Mouse (Mus musculus): ENCODE measurements around the gene D11Wsu47e.
"Not testable (repeated sequence)": the region's sequence is repeated elsewhere in the genome, so short reads cannot be mapped to it uniquely, and the experiment has no call there.

D11Wsu47e gene

DNA sequence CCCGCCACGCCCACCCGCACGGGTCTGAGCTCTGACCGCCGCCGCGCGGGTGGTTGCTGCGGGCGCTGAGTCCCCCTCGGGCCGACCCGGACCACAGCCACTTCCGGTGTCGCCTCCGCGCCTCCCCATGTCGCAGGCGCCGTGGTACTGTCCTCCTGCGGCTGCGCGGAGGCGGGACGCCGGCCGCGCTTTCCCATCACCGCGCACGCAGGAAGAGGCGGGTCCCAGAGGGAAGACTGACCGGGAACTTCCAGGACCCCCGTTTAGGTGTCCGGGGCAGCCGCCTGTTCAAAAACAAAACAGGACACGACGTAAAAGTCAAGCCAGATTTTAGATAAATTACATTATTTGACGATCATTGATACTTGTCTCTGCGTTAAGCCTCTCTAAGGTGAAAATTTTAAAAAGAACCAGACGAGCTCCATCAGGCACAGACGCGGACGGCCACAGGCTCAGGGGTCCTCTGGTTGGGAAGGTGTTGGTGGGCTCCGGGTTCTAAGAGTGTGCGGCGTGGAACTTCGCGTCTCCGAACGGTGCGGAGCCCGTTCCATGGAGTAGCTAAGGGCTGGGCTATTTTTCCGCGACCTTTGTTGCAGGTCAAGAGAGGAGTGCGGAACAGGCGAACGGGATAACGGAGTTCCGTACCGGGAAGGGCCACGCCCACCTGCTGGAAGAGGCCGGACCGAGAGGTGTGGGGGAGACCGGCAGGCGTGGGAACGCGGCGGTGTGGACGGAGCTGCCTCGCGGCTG lies at the start of gene D11Wsu47e, which contains the start of gene Fam104a:
Gene D11Wsu47e (plus strand): TSS at position 456 of the 750 bp plus-strand sequence.
Gene Fam104a (minus strand): TSS at position 199 of the 750 bp plus-strand sequence.
- DNase-seq (ENCODE audit: extremely low read depth, low read depth), result peak; percentile 83

GRCm38 (mm10) chr11:113634699-113635121 lies 49.5 kb upstream of the D11Wsu47e start:
- DNase-seq (ENCODE audit: extremely low read depth, low read depth), result no peak

DNA sequence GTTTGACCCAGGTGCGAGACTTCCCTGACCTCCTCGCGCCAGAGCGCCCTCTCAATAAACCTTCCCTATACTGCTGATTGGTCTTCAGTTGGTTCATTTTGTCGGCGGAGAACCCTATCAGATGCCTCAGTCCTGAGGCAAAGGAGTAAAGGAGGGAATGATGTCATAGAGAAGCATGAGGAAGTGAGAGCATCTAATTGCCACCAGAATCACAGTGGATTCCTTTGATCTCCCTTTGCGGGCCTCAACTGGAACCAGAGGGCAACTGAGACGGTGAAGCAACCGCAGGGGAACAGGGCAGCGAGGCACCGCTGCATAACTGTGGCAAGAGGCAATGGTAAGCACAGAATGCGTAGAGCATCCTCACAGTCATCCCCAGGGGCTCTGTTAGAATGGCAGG lies 45.5 kb upstream of the D11Wsu47e start:
- no peak for DNase-seq (ENCODE audit: extremely low read depth, low read depth)

GRCm38 (mm10) chr11:113645181-113645580 lies 39.0 kb upstream of the D11Wsu47e start:
- DNase-seq (ENCODE audit: extremely low read depth, low read depth), result no peak

DNA sequence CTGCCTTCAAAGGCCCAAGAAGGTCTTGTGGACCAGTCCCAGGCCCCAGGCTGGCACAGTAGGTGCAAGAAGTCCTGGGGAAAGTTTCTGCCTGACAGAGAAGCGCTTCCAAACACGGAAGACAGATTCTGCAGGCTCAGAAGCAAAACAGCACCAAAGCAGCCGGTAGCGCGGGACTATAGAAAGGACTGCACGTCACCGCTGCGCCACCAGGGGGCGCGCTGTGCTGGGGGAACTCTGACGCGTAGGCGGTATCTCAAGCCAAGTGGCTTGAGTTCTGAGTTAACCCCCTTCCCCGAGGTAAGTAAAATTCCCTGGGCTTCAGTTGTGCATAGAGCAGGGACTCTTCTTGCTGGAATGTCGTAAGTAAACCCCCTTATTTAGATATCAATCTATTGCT lies 36.1 kb upstream of the D11Wsu47e start:
- peak; percentile 63 for DNase-seq (ENCODE audit: extremely low read depth, low read depth)

GRCm38 (mm10) chr11:113648690-113649352 lies 35.4 kb upstream of the D11Wsu47e start, which contains the start of gene Cog1:
Cog1 (plus strand) TSS chr11:113649169.
- no peak for DNase-seq (ENCODE audit: extremely low read depth, low read depth)

DNA sequence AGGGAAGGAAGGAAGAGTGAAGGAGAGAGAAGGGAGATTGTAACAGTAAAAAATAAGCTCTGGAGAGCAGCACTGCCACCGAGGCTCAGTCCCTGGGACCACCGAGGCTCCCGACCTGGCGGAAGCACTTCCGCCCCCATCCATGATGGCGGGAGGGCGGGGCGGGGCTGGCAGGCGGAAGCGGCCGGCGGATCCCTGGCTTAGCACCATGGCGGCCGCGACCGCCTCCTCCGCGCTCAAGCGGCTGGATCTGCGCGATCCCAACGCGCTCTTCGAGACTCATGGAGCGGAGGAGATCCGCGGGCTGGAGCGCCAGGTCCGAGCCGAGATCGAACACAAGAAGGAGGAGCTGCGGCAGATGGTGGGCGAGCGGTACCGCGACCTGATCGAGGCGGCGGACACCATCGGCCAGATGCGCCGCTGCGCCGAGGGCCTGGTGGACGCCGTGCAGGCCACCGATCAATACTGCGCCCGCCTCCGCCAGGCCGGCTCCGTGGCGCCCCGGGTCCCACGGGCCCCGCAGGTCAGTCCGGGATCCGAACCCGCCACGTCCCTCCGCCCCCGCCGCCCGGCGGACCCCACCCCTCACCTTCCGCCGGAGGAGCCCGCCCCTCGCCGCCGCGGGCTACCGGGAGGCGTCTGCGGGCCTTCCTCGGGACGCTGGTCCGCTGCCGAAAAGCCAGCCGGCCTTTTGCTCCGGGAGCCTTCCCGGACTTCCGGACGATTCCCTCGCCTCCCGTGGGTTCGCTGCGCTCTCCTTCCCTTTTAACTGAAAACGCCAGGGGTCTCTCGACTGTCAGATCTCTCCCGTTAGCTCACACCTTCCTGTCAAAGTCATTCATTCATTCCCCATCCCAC lies 34.6 kb upstream of the D11Wsu47e start, which contains the start of gene Slc39a11:
Gene Slc39a11 (minus strand): TSS at position 727 of the 858 bp plus-strand sequence.
- peak; percentile 31 for DNase-seq (ENCODE audit: extremely low read depth, low read depth)

GRCm38 (mm10) chr11:113651206-113651906 lies 32.9 kb upstream of the D11Wsu47e start:
- no peak for DNase-seq (ENCODE audit: extremely low read depth, low read depth)

- no peak for DNase-seq (ENCODE audit: extremely low read depth, low read depth)
Observed at GRCm38 (mm10) chr11:113651907-113652273, 32.3 kb upstream of the D11Wsu47e start.

DNA sequence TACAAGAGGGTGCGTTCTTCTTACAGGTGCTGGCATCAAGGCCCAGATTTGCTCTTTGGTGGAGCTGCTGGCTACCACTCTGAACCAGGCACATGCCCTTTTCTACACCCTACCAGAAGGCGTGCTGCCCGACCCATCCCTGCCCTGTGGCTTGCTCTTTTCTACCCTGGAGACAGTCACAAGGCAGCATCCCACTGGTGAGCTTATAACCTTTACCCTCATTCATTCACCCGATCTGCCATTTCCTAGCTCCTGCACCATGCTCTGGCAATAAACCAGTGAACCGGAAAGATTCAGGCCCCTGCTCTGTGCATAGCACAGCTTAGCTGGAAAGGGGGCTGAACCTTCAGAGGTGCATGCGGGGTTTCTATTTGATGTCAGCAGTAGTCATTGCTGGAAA lies 31.7 kb upstream of the D11Wsu47e start:
- DNase-seq (ENCODE audit: extremely low read depth, low read depth), result no peak

- no peak for DNase-seq (ENCODE audit: extremely low read depth, low read depth)
Observed at GRCm38 (mm10) chr11:113654105-113654504, 30.1 kb upstream of the D11Wsu47e start.

DNA sequence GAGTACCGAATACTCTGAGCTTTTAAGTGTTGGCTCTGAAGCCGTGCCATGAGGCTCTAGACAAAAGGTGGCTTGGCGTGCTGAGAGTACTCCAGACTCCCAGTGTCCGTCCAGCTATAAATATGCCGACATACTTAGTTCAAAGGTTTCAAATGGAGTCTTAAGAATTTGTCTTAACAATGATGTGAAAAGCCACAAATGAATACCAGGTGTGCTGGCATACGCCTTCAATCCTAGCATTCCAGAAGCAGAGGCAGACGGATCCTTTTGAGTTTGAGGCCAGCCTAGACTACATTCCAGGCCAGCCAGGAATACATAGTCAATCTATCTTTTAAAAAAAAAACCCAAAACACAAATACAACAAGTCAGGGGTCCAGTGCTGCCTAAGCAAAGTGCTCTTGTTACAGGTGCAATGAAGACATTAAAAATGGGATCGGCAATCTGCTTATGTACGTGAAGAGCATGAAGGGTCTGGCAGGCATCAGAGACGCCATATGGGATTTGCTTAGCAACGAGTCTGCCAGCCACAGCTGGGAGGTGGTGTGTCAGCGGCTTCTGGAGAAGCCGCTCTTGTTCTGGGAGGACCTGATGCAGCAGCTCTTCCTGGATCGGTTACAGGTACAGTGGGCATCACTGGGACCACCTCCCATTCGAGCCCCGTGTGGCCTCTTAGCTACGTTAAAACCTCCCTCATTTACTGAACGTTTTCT lies 29.5 kb upstream of the D11Wsu47e start:
- no peak for DNase-seq (ENCODE audit: extremely low read depth, low read depth)

DNA sequence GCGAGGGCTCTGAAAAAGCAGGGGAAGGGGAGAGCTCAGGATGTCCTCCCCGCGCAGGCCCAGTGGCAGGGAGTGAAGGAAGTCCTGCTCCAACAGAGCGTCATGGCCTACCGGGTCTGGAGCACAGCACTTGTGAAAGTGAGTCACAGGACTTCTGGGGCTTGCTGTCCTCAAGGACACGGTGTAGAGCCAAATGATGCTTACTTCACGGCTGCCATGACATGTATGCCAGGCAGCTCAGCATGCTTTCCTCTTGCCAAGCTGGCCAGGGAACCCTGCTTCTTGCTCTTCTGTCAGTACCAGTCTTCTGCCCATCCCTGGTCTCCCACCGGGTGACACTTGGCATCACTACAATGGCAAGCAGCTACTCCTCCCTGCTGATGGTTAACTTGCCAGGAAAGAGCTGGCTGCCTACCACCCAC lies 27.7 kb upstream of the D11Wsu47e start:
- no peak for DNase-seq (ENCODE audit: extremely low read depth, low read depth)

DNA sequence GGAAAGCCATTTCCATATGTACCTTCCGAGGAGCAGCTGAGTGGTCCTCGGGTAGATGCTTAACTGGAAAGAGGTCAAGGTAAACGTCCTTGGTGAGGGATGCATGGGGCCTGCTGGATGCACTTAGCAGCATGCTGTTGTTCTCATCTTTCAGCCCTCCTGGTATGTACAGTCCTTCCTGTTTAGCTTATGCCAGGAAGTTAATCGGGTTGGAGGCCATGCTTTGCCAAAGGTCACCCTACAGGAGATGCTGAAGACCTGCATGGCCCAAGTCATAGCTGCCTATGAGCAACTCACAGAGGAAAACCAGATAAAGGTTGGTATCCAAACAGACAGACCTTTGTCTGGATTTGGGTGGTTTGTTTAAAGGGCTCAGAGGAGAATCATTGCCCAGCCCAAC lies 27.0 kb upstream of the D11Wsu47e start:
- DNase-seq (ENCODE audit: extremely low read depth, low read depth), result no peak

- DNase-seq (ENCODE audit: extremely low read depth, low read depth), result no peak
Observed at GRCm38 (mm10) chr11:113658319-113658718, 25.9 kb upstream of the D11Wsu47e start.

- no peak for DNase-seq (ENCODE audit: extremely low read depth, low read depth)
Observed at GRCm38 (mm10) chr11:113658763-113659162, 25.4 kb upstream of the D11Wsu47e start.

- not testable (repeated sequence) for DNase-seq (ENCODE audit: extremely low read depth, low read depth)
Observed at GRCm38 (mm10) chr11:113660213-113660612, 24.0 kb upstream of the D11Wsu47e start.

DNA sequence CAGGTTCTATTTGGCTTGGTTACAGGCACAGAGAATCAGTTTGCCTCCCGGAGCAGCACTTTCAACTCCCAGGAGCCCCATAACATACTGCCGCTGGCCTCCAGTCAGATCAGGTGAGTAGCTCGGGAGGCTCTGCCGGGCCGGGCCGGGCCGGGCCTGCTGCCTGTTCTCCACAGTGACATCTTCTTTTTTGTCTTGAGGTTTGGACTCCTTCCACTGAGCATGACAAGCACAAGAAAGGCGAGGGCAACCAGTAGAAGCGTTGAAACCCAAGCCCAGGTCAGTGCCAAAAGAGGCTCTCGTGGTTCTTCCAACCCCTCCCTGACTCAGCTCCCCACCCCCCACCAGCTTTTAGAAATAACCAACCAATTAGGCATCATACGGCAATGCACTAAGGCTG lies 23.3 kb upstream of the D11Wsu47e start:
- DNase-seq (ENCODE audit: extremely low read depth, low read depth), result no peak

DNA sequence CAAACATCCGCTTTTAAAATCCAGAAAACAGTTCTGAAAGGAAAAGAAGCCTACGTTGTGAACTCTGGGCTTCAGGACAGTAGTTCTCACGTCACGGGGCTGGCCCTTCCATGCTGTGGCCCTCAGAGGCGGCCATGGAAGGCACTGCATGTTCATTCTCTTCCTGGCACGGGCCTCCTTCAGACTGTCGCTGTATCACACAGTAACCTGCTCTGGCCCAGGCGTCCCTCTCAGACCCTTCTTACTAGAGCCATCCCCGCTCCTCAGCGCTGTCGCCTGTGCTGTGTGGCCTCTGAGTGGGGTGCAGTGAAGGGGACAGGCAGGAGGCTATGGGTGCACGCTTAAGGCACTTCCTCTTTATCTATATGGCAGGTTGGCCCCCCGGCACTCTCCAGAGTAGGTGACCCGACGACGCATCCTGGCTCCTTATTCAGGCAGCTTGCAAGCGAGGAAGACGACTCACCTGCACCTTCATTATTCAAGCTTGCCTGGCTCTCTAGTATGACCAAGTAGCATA lies 22.3 kb upstream of the D11Wsu47e start:
- DNase-seq (ENCODE audit: extremely low read depth, low read depth), result no peak

DNA sequence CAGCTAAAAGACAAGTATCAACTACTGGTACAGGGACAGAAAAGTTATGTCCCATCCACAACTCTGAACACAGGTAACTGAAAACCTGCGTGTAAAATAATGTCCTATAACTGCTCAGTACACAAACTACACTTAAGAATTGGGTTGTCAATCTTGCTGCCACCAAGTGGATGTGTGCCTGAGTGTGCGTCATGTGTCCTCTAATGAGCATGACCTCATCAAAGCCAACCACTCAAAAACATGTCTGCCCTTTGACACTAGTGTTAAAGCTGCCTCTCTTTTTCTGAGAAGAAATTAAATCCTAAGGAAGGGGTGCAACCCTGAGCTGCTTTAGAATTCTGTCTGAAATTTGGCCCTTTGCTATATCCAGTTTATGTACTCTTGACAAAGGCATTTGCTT lies 19.9 kb upstream of the D11Wsu47e start:
- no peak for DNase-seq (ENCODE audit: extremely low read depth, low read depth)

Measured in MEL-GATA-1-ER (cell line).